Mouse (Mus musculus) brown adipose tissue, adult 24 weeks (tissue): ENCODE data around the gene Olfr1140. TPM values are rescaled to one million over a fixed set of nuclear protein-coding genes. Genes with fewer than 3 reads are reported as not detected.

Experiments used
- H3K27ac ChIP-seq: fragments of 200-500 bp; replicated peaks from 2 replicates; pipeline ENCODE4 v1.5.1; 2012; ENCODE audit warnings: low read depth, mild to moderate bottlenecking, low read length
- H3K4me1 ChIP-seq: fragments of 200-500 bp; 2 replicates; pipeline ENCODE4 v1.6.1; 2012; ENCODE audit warnings: low read length, mixed read lengths; ENCODE audit not compliant: control insufficient read depth, insufficient read depth, insufficient read length
- H3K4me3 ChIP-seq: fragments of 200-500 bp; 2 replicates; pipeline ENCODE4 v1.5.1; 2012; ENCODE audit warnings: low read depth, mild to moderate bottlenecking, low read length, moderate library complexity; ENCODE audit not compliant: insufficient read depth
- polyA plus RNA-seq: library from polyadenylated mRNA; stranded (reverse); fragments of >200 nt; gene quantifications from 2 replicates; pipeline ENCODE4 v1.2.4, GENCODE M21; 2012; ENCODE audit not compliant: missing spikeins, insufficient read depth, insufficient read length

Gene Olfr1140
- not detected in 2 replicates for polyA plus RNA-seq

- no peak within 1 kb of the TSS for H3K4me3 ChIP-seq
- no peak within 1 kb of the TSS for H3K27ac ChIP-seq
- no peaks in the 10 kb centered on the region for H3K4me1 ChIP-seq
Observed at GRCm38 (mm10) chr2:87743452-87743851, at the start of gene Olfr1140. TSS of gene Olfr1140 (plus strand) at chr2:87743752.

- no peaks in the 10 kb centered on the region for H3K4me1 ChIP-seq
- no peak within 1 kb of the TSS for H3K4me3 ChIP-seq
- no peak within 1 kb of the TSS for H3K27ac ChIP-seq
Observed at GRCm38 (mm10) chr2:87693847-87694246, 49.7 kb upstream of the Olfr1140 start, which contains the start of gene Olfr1136. TSS of gene Olfr1136 (minus strand) at chr2:87693947.

- H3K4me1 ChIP-seq: no peaks in the 10 kb centered on the region
- no peak within 1 kb of the TSS for H3K27ac ChIP-seq
- H3K4me3 ChIP-seq: no peak within 1 kb of the TSS
Observed at GRCm38 (mm10) chr2:87713079-87713478, 30.5 kb upstream of the Olfr1140 start, which contains the start of gene Olfr1137. TSS of gene Olfr1137 (minus strand) at chr2:87713179.

DNA sequence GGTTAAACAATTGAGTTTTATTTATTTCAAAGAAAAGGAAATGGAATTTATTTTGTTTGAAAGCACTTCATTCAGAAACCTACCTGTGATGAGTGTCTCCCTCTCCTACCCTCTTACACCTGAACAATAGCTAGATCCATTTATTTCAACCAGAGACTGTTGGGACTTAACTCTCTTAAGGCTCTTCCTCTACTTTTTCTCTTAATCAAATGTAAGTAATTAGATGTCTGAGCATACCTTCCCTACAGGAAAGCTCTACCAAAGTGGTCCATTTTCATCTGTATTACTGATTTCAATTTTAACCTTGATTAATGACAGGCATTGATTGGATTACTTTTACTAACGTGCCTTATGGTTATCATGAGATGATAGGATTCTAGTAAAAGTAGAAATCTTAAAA, 3.7 kb upstream of the Olfr1140 start, which contains the start of gene Olfr1138:
Gene Olfr1138 (minus strand): TSS at position 101 of the 400 bp plus-strand sequence.
- Histone ChIP-seq H3K4me3 (no peak within 1 kb of the TSS), H3K4me1 (no peaks in the 10 kb centered on the region), H3K27ac (no peak within 1 kb of the TSS)

GRCm38 (mm10) chr2:87753891-87754290, 10.3 kb downstream of the Olfr1140 start, which contains the start of gene Olfr1141:
TSS of gene Olfr1141 (minus strand) at chr2:87753991.
- Histone ChIP-seq H3K4me1 (no peaks in the 10 kb centered on the region), H3K27ac (no peak within 1 kb of the TSS), H3K4me3 (no peak within 1 kb of the TSS)

GRCm38 (mm10) chr2:87776143-87776542, 32.6 kb downstream of the Olfr1140 start:
- Histone ChIP-seq H3K4me1 (no peaks in the 10 kb centered on the region), H3K27ac (no peak overlapping the region), H3K4me3 (no peak overlapping the region)

GRCm38 (mm10) chr2:87779183-87779582, 35.6 kb downstream of the Olfr1140 start, which contains the start of gene Olfr152:
TSS of gene Olfr152 (plus strand) at chr2:87779483.
- no peak within 1 kb of the TSS for H3K4me3 ChIP-seq
- H3K27ac ChIP-seq: no peak within 1 kb of the TSS
- H3K4me1 ChIP-seq: no peaks in the 10 kb centered on the region

Other genes with a start within 250 kb of the Olfr1140 start
- gene Pramel7, start 246.7 kb upstream of the Olfr1140 start, polyA plus RNA-seq: not detected in 2 replicates
- gene Pramel6, start 237.2 kb upstream of the Olfr1140 start, polyA plus RNA-seq: not detected in 2 replicates
- not detected in 2 replicates for gene Olfr153, start 212.0 kb upstream of the Olfr1140 start, polyA plus RNA-seq
- not detected in 2 replicates for gene Olfr1128, start 198.2 kb upstream of the Olfr1140 start, polyA plus RNA-seq
- not detected in 2 replicates for gene Olfr1129, start 169.8 kb upstream of the Olfr1140 start, polyA plus RNA-seq
- gene Olfr1130, start 137.5 kb upstream of the Olfr1140 start, polyA plus RNA-seq: not detected in 2 replicates
- gene Olfr1131, start 116.6 kb upstream of the Olfr1140 start, polyA plus RNA-seq: not detected in 2 replicates
- not detected in 2 replicates for gene Olfr1132, start 106.2 kb upstream of the Olfr1140 start, polyA plus RNA-seq
- not detected in 2 replicates for gene Olfr1133, start 96.4 kb upstream of the Olfr1140 start, polyA plus RNA-seq
- gene Olfr1134, start 85.3 kb upstream of the Olfr1140 start, polyA plus RNA-seq: not detected in 2 replicates
- not detected in 2 replicates for gene Olfr1135, start 70.1 kb upstream of the Olfr1140 start, polyA plus RNA-seq
- gene Olfr1136, start 49.8 kb upstream of the Olfr1140 start, polyA plus RNA-seq: not detected in 2 replicates
- gene Olfr1137, start 30.6 kb upstream of the Olfr1140 start, polyA plus RNA-seq: not detected in 2 replicates
- not detected in 2 replicates for gene Olfr1138, start 3.8 kb upstream of the Olfr1140 start, polyA plus RNA-seq
- not detected in 2 replicates for gene Olfr1141, start 10.2 kb downstream of the Olfr1140 start, polyA plus RNA-seq
- not detected in 2 replicates for gene Olfr152, start 35.7 kb downstream of the Olfr1140 start, polyA plus RNA-seq
- gene Olfr1143, start 56.8 kb downstream of the Olfr1140 start, polyA plus RNA-seq: not detected in 2 replicates
- not detected in 2 replicates for gene Olfr1145, start 66.1 kb downstream of the Olfr1140 start, polyA plus RNA-seq
- not detected in 2 replicates for gene Olfr1148, start 86.8 kb downstream of the Olfr1140 start, polyA plus RNA-seq
- gene Olfr1150-ps1, start 100.2 kb downstream of the Olfr1140 start, polyA plus RNA-seq: not detected in 2 replicates
- not detected in 2 replicates for gene Olfr1151, start 112.1 kb downstream of the Olfr1140 start, polyA plus RNA-seq
- not detected in 2 replicates for gene Olfr1152, start 122.7 kb downstream of the Olfr1140 start, polyA plus RNA-seq
- gene Olfr1153, start 151.2 kb downstream of the Olfr1140 start, polyA plus RNA-seq: not detected in 2 replicates
- gene Olfr1154, start 161.4 kb downstream of the Olfr1140 start, polyA plus RNA-seq: not detected in 2 replicates
- not detected in 2 replicates for gene Olfr1155, start 201.4 kb downstream of the Olfr1140 start, polyA plus RNA-seq
- gene Olfr1156, start 209.3 kb downstream of the Olfr1140 start, polyA plus RNA-seq: not detected in 2 replicates
- not detected in 2 replicates for gene Olfr1157, start 224.5 kb downstream of the Olfr1140 start, polyA plus RNA-seq
- not detected in 2 replicates for gene Olfr74, start 230.9 kb downstream of the Olfr1140 start, polyA plus RNA-seq
- not detected in 2 replicates for gene Olfr1158, start 246.4 kb downstream of the Olfr1140 start, polyA plus RNA-seq